Mouse (Mus musculus) effector memory CD4-positive, alpha-beta T cell, adult 7 months (primary cell): ENCODE results near the gene A730015C16Rik. TPM values are rescaled to one million over a fixed set of nuclear protein-coding genes. Genes with fewer than 3 reads are reported as not detected.

Experiments
- polyA plus RNA-seq: library from polyadenylated mRNA; unstranded; fragments of 100-300 nt; shearing (Covaris generic); gene quantifications from one replicate; pipeline ENCODE4 v1.2.1, GENCODE M21; 2017

Gene A730015C16Rik
- polyA plus RNA-seq, result 0.41 TPM

GRCm38 (mm10) chr4:108848505-108848848 lies at the start of gene A730015C16Rik:
Gene A730015C16Rik, minus strand, starts transcription at chr4:108848619.

GRCm38 (mm10) chr4:108878963-108879822 lies 30.8 kb upstream of the A730015C16Rik start, which contains the start of gene Rab3b:
Gene Rab3b, plus strand, starts transcription at chr4:108879063.

GRCm38 (mm10) chr4:108847715-108848504 lies 509 bp downstream of the A730015C16Rik start, which contains the start of gene Kti12:
Gene Kti12, plus strand, starts transcription at chr4:108847785.

GRCm38 (mm10) chr4:108834115-108834970 lies 14.1 kb downstream of the A730015C16Rik start, which contains the start of gene Txndc12:
Gene Txndc12, plus strand, starts transcription at chr4:108834601.

GRCm38 (mm10) chr4:108832916-108833827 lies 15.2 kb downstream of the A730015C16Rik start, which contains the start of gene Btf3l4:
Gene Btf3l4, minus strand, starts transcription at chr4:108833614.

Other genes with a start within 250 kb of the A730015C16Rik start
- gene Cc2d1b, start 228.7 kb downstream of the A730015C16Rik start, polyA plus RNA-seq, result 69.6 TPM
- not detected for gene 3110021N24Rik, start 129.0 kb downstream of the A730015C16Rik start, polyA plus RNA-seq
- 0.11 TPM for gene Zfyve9, start 67.8 kb downstream of the A730015C16Rik start, polyA plus RNA-seq
- 40.2 TPM for gene Btf3l4, start 15.0 kb downstream of the A730015C16Rik start, polyA plus RNA-seq
- gene Txndc12, start 14.0 kb downstream of the A730015C16Rik start, polyA plus RNA-seq, result 11.8 TPM
- gene Kti12, start 834 bp downstream of the A730015C16Rik start, polyA plus RNA-seq, result 35.8 TPM
- not detected for gene Rab3b, start 30.4 kb upstream of the A730015C16Rik start, polyA plus RNA-seq
- 77.5 TPM for gene Nrd1, start 152.0 kb upstream of the A730015C16Rik start, polyA plus RNA-seq